Mouse (Mus musculus): Measurements from ENCODE around the gene 4931406P16Rik. TPM values are rescaled to one million over a fixed set of nuclear protein-coding genes. Genes with fewer than 3 reads are reported as not detected.

Gene 4931406P16Rik
- polyA plus RNA-seq, 1 experiment from 2014 or later = 32.5 TPM

DNA sequence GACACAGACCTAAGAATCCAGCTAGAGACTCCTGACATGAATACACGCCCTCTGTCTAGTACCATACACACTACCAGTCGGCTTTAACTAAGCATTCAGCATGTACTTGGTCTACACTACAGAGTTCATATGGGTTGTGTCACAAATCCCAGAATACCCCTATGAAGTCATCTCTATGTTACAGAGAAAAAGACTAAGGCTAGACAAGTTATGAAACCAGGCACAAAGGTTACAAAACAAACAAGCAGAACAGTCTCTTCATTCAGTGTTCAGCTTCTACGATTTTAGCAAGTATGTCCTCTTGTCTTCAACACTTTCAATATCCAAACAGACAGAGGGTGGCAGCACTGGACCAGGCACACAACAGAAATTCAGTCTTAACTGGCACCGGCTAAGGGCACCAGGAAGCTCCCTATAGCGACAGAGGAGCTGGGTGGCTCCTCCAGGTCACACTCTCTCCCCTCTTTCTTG is 47.4 kb downstream of the 4931406P16Rik start:
- Histone ChIP-seq H3K27me3 (replicated peaks) (no peaks in the 10 kb centered on the region), H3K27ac (no peak overlapping the region), H3K9ac (no peak overlapping the region), H3K4me1 (peaks cover 4% of the 10 kb centered on the region; the same call in 1 of the 2 replicates), H3K36me3 (replicated peaks) (no peaks in the 10 kb centered on the region), H3K9me3 (no peaks in the 10 kb centered on the region), H3K4me2 (no peak overlapping the region), H3K4me3 (no peak overlapping the region)
- ATAC-seq (replicated peaks) = no peak
- 63% methylated on average over 5 of the region's 5 CpGs for WGBS

DNA sequence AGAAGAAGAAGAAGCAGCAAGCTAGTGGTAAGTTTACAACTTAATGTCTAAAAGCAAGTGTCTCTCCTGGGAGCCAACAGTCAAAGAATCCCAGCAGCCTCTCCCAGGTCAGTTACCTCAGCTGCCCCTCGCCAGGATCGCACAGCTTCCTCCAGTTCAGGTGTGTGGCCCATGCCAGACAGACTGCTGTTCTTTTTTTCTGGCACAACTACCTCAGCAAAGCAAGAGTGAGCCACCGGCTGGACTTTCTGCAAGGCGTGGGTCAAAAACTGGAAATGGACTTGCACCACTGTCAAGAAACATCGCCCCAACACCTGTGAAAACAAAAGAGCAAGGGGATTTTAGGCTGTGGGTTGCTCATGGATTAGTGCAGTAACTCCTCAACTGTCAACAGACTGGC is 49.9 kb downstream of the 4931406P16Rik start:
- Histone ChIP-seq H3K4me1 (peaks cover 4% of the 10 kb centered on the region; the same call in 1 of the 2 replicates), H3K36me3 (replicated peaks) (no peaks in the 10 kb centered on the region), H3K4me3 (no peak overlapping the region), H3K4me2 (no peak overlapping the region), H3K27ac (no peak overlapping the region), H3K9me3 (no peaks in the 10 kb centered on the region), H3K9ac (no peak overlapping the region), H3K27me3 (replicated peaks) (no peaks in the 10 kb centered on the region)
- 94% methylated on average over 5 of the region's 5 CpGs for WGBS
- no peak for ATAC-seq (replicated peaks)

GRCm38 (mm10) chr7:34258407-34258806 is 54.9 kb downstream of the 4931406P16Rik start:
- WGBS = 97% methylated on average over 1 of the region's 1 CpGs
- Histone ChIP-seq H3K9ac (no peak overlapping the region), H3K4me3 (no peak overlapping the region), H3K9me3 (no peaks in the 10 kb centered on the region), H3K4me1 (no peaks in the 10 kb centered on the region), H3K27me3 (replicated peaks) (no peaks in the 10 kb centered on the region), H3K36me3 (replicated peaks) (peaks cover 19% of the 10 kb centered on the region), H3K27ac (no peak overlapping the region), H3K4me2 (no peak overlapping the region)
- ATAC-seq (replicated peaks) = no peak

- peaks cover 19% of the 10 kb centered on the region for H3K36me3 ChIP-seq (replicated peaks)
- 86% methylated on average over 9 of the region's 9 CpGs for WGBS
- no peak for ATAC-seq (replicated peaks)
- no peak overlapping the region for H3K27ac ChIP-seq
- H3K4me3 ChIP-seq = no peak overlapping the region
- H3K4me1 ChIP-seq = no peaks in the 10 kb centered on the region
- H3K27me3 ChIP-seq (replicated peaks) = no peaks in the 10 kb centered on the region
- no peak overlapping the region for H3K9ac ChIP-seq
- no peaks in the 10 kb centered on the region for H3K9me3 ChIP-seq
- H3K4me2 ChIP-seq = no peak overlapping the region
Observed at GRCm38 (mm10) chr7:34257279-34257678, 56.1 kb downstream of the 4931406P16Rik start.

DNA sequence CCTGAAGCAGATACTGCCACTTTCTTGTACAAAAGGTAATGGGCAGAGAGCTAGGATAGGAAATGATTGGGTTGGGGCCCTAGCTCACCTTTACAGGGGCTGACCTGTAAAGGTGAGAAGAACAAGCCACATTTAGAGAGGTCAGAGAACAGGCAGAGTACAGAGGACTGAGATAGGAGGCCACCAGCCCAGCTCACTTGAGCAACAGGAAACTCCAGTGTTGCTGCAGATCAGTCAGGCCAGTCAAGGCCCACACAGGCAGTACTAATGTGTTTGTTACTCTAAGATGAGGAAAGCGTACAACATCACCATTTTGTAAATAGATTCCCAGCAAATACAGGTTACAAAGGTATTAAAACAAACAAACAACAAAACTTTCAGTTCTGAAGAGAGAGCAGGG is 57.4 kb downstream of the 4931406P16Rik start:
- WGBS = 100% methylated on average over 1 of the region's 1 CpGs
- ATAC-seq (replicated peaks) = no peak
- no peak overlapping the region for H3K4me2 ChIP-seq
- no peaks in the 10 kb centered on the region for H3K9me3 ChIP-seq
- peaks cover 19% of the 10 kb centered on the region for H3K36me3 ChIP-seq (replicated peaks)
- no peak overlapping the region for H3K4me3 ChIP-seq
- no peak overlapping the region for H3K27ac ChIP-seq
- H3K9ac ChIP-seq = no peak overlapping the region
- H3K27me3 ChIP-seq (replicated peaks) = no peaks in the 10 kb centered on the region
- no peaks in the 10 kb centered on the region for H3K4me1 ChIP-seq

DNA sequence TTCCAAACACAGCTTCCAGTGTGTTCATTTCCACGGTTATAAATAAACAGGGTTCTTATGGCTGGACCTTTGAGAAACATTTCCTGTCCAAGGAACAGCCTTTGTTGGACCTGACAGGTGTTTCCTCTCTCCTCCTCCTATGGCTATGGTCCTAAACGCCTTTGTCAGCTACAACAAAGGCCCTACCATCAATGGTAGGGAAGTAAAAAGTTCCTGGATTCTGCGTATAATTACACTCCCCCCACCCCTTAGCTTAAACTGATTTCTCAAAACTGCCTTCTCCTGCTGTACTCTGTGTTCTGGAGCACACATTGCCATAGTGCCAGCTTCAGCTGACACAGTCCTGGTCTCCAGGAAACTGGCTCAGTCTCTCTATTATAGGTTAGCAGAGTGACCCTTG is 58.2 kb downstream of the 4931406P16Rik start:
- Histone ChIP-seq H3K27ac (no peak overlapping the region), H3K27me3 (replicated peaks) (no peaks in the 10 kb centered on the region), H3K4me1 (no peaks in the 10 kb centered on the region), H3K9me3 (no peaks in the 10 kb centered on the region), H3K4me3 (no peak overlapping the region), H3K36me3 (replicated peaks) (peaks cover 19% of the 10 kb centered on the region), H3K4me2 (no peak overlapping the region), H3K9ac (no peak overlapping the region)
- 81% methylated on average over 3 of the region's 3 CpGs for WGBS
- no peak for ATAC-seq (replicated peaks)

DNA sequence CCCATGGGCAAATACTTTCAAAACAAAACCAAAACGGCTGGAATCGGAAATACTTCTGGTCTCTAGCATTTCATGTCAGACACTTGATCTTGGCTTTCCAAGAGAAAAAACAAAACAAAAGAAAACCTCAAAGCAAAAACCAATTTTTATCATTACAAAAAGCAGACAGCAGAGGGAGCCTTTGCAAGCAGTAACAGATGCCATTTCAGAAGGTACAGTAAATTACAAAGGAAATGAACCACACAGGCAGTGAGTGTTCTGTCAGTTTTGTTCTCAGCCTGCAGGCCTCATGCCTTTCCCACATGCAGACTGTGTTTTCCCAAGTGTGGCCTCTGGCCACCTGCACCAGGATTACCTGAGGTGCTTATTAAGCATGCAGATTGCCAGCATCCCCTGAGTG is 61.3 kb downstream of the 4931406P16Rik start:
- 71% methylated on average over 2 of the region's 2 CpGs for WGBS
- H3K4me1 ChIP-seq = no peaks in the 10 kb centered on the region
- H3K27me3 ChIP-seq (replicated peaks) = no peaks in the 10 kb centered on the region
- peaks cover 26% of the 10 kb centered on the region for H3K36me3 ChIP-seq (replicated peaks)
- H3K27ac ChIP-seq = no peak overlapping the region
- no peaks in the 10 kb centered on the region for H3K9me3 ChIP-seq
- no peak overlapping the region for H3K4me3 ChIP-seq
- H3K4me2 ChIP-seq = no peak overlapping the region
- no peak overlapping the region for H3K9ac ChIP-seq
- peak; percentile 52; the same call in 1 of the 2 replicates for ATAC-seq (replicated peaks)

DNA sequence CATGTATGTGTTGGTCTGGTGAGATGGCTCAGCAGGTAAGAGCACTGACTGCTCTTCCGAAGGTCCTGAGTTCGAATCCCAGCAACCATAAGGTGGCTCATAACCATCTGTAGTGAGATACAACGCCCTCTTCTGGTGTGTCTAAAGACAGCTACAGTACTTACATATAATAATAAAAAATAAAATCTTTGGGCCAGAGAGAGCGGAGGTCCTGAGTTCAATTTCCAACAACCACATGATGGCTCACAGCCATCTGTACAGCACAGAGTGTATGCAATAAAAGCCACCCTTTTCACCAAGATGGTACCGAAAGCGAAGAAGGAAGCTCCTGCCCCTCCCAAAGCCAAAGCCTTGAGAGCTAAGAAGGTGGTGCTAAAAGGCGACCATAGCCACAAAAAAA is 62.6 kb downstream of the 4931406P16Rik start, which contains the start of gene Gm6096:
Gene Gm6096 (plus strand): TSS at position 301 of the 400 bp plus-strand sequence.
- no peak within 1 kb of the TSS for H3K4me3 ChIP-seq
- no peak within 1 kb of the TSS for H3K27ac ChIP-seq
- no peak for ATAC-seq (replicated peaks)
- no peaks in the 10 kb centered on the region for H3K9me3 ChIP-seq
- no peak within 1 kb of the TSS for H3K4me2 ChIP-seq
- no peaks in the 10 kb centered on the region for H3K27me3 ChIP-seq (replicated peaks)
- H3K4me1 ChIP-seq = no peaks in the 10 kb centered on the region
- 94% methylated on average over 7 of the region's 7 CpGs for WGBS
- peaks cover 26% of the 10 kb centered on the region for H3K36me3 ChIP-seq (replicated peaks)
- no peak within 1 kb of the TSS for H3K9ac ChIP-seq

DNA sequence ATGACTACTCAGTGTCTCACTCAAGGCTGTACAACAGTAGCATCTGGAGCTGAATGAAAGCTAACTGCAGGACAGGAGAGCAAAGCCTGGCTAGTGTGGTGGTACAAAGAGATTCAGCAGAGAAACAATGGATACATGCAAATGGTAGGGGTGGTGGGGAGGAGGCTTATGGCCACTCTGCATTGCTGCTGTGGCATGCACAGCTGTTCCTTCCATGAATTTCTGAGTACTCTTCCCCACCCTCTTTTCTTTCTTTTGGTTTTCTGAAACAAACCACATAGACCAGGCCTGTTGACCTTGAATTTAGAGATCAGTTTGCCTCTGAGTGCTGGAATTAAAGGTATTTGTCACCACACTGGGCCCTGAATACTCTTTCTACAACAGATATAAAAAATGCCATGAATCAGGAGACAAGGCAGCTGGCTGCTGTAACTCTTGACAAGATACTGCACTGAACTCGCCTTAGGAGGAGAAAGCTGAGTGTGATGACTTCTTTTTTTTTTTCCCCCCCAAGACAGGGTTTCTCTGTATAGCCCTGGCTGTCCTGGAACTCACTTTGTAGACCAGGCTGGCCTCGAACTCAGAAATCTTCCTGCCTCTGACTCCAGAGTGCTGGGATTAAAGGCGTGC is 66.4 kb downstream of the 4931406P16Rik start:
- no peak for ATAC-seq (replicated peaks)
- Histone ChIP-seq H3K4me3 (no peak overlapping the region), H3K36me3 (replicated peaks) (peaks cover 28% of the 10 kb centered on the region), H3K4me2 (no peak overlapping the region), H3K4me1 (no peaks in the 10 kb centered on the region), H3K27ac (no peak overlapping the region), H3K9me3 (no peaks in the 10 kb centered on the region), H3K27me3 (replicated peaks) (no peaks in the 10 kb centered on the region), H3K9ac (no peak overlapping the region)
- 92% methylated on average over 3 of the region's 3 CpGs for WGBS

DNA sequence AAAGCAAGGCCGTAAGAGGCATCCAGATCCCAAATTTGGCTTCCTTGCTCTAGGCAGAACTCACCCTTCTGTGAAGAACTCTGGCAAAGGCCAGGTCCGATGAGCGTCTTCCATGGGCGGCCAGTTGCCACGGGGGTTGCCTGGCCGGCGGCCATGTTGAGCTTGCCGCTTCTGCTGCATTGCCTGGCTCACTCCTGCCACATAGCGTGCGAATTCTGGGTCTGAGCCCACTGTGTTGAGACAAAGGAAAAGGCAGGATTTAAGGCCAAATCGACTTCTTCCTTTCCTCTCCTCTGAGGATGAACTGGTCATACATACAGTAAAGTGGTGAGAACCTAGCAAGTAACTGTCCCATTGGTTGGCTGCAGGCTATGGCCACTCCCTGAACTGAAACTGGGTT is 71.2 kb downstream of the 4931406P16Rik start:
- H3K27ac ChIP-seq = no peak overlapping the region
- H3K4me1 ChIP-seq = no peaks in the 10 kb centered on the region
- H3K4me3 ChIP-seq = no peak overlapping the region
- no peak overlapping the region for H3K9ac ChIP-seq
- H3K27me3 ChIP-seq (replicated peaks) = no peaks in the 10 kb centered on the region
- no peak overlapping the region for H3K4me2 ChIP-seq
- peaks cover 41% of the 10 kb centered on the region for H3K36me3 ChIP-seq (replicated peaks)
- 91% methylated on average over 11 of the region's 11 CpGs for WGBS
- no peak for ATAC-seq (replicated peaks)
- H3K9me3 ChIP-seq = no peaks in the 10 kb centered on the region

DNA sequence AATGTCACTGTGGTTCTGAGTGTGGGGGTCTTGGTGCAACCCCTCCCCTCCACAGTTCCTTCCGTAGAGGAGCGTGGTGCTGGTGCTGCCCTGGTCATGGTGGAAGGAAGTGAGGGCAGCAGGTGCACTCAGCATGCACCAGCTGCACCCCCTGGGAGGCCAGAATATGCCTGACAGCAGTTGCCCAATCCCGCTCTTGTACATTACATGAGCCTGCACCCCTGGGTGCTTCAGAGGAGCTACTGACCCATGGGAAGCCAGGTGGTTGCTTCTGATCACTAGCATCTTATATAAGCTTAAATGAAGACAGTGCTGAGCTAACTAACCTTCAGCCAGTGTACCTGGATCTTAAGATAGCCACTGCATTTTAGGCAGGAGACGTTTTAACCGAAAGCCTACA is 75.3 kb downstream of the 4931406P16Rik start:
- Histone ChIP-seq H3K4me3 (no peak overlapping the region), H3K4me2 (no peak overlapping the region), H3K4me1 (peaks cover 14% of the 10 kb centered on the region), H3K27me3 (replicated peaks) (no peaks in the 10 kb centered on the region), H3K9ac (no peak overlapping the region), H3K27ac (no peak overlapping the region), H3K9me3 (no peaks in the 10 kb centered on the region), H3K36me3 (replicated peaks) (peaks cover 24% of the 10 kb centered on the region)
- ATAC-seq (replicated peaks) = no peak
- 91% methylated on average over 5 of the region's 5 CpGs for WGBS

- Histone ChIP-seq H3K27ac (no peak overlapping the region), H3K4me3 (no peak overlapping the region), H3K4me1 (peaks cover 16% of the 10 kb centered on the region), H3K36me3 (replicated peaks) (peaks cover 22% of the 10 kb centered on the region), H3K27me3 (replicated peaks) (no peaks in the 10 kb centered on the region), H3K9me3 (no peaks in the 10 kb centered on the region), H3K4me2 (no peak overlapping the region), H3K9ac (no peak overlapping the region)
- no peak for ATAC-seq (replicated peaks)
- 82% methylated on average over 5 of the region's 5 CpGs for WGBS
Observed at GRCm38 (mm10) chr7:34235602-34236001, 77.7 kb downstream of the 4931406P16Rik start.
